Mouse (Mus musculus): ENCODE results near the gene Plekho2.

GRCm38 (mm10) chr9:65534111-65534510, 45.7 kb downstream of the Plekho2 start:
- TF ChIP-seq CTCF (IDR thresholded peaks at IDR 0.05; ENCODE audit: extremely low read depth, insufficient read depth, low read length), result no peak
- no peak for TF ChIP-seq POLR2A (IDR thresholded peaks at IDR 0.05; ENCODE audit: extremely low read depth, insufficient read depth, low read length)
